Mouse (Mus musculus): ENCODE results near the gene Peli2. TPM values are rescaled to one million over a fixed set of nuclear protein-coding genes. Genes with fewer than 3 reads are reported as not detected.

Gene Peli2
- polyA plus RNA-seq, 1 experiment = not detected

- no peak overlapping the region for H3K4me3 ChIP-seq (ENCODE audit: insufficient read depth, low read depth, low read length)
- TF ChIP-seq CTCF (IDR thresholded peaks at IDR 0.05; ENCODE audit: insufficient read depth, low read depth, low read length) = no peak
- no peak for TF ChIP-seq POLR2A (IDR thresholded peaks at IDR 0.05; ENCODE audit: insufficient read depth, low read depth, low read length)
- 93% methylated on average over 4 of the region's 4 CpGs for WGBS
- peak overlapping the region; percentile 85 for H3K27ac ChIP-seq (ENCODE audit: insufficient read depth, low read depth, low read length)
- peaks cover 13% of the 10 kb centered on the region for H3K4me1 ChIP-seq (ENCODE audit: control insufficient read depth, insufficient read depth, low read length)
Measured at GRCm38 (mm10) chr14:48287581-48287980, 167.0 kb downstream of the Peli2 start.

- 19% methylated on average over 2 of the region's 2 CpGs for whole genome bisulfite sequencing
- Histone ChIP-seq H3K4me1 (ENCODE audit: control insufficient read depth, insufficient read depth, low read length) (peaks cover 13% of the 10 kb centered on the region), H3K4me3 (ENCODE audit: insufficient read depth, low read depth, low read length) (no peak overlapping the region), H3K27ac (ENCODE audit: insufficient read depth, low read depth, low read length) (peak overlapping the region; percentile 85)
- TF ChIP-seq CTCF (IDR thresholded peaks at IDR 0.05; ENCODE audit: insufficient read depth, low read depth, low read length) (no peak), POLR2A (IDR thresholded peaks at IDR 0.05; ENCODE audit: insufficient read depth, low read depth, low read length) (no peak)
Measured at GRCm38 (mm10) chr14:48288600-48288999, 168.0 kb downstream of the Peli2 start.

- 76% methylated on average over 10 of the region's 10 CpGs for WGBS
- H3K4me3 ChIP-seq (ENCODE audit: insufficient read depth, low read depth, low read length) = no peak overlapping the region
- H3K4me1 ChIP-seq (ENCODE audit: control insufficient read depth, insufficient read depth, low read length) = peaks cover 15% of the 10 kb centered on the region
- 0 out of 2 replicates have a peak overlapping the region, but pooled peaks have one; percentile 27 for H3K27ac ChIP-seq (ENCODE audit: insufficient read depth, low read depth, low read length)
- TF ChIP-seq CTCF (IDR thresholded peaks at IDR 0.05; ENCODE audit: insufficient read depth, low read depth, low read length) = no peak
- TF ChIP-seq POLR2A (IDR thresholded peaks at IDR 0.05; ENCODE audit: insufficient read depth, low read depth, low read length) = no peak
Measured at GRCm38 (mm10) chr14:48289602-48290599, 169.3 kb downstream of the Peli2 start.

GRCm38 (mm10) chr14:48293498-48293897, 172.9 kb downstream of the Peli2 start:
- Histone ChIP-seq H3K4me1 (ENCODE audit: control insufficient read depth, insufficient read depth, low read length) (peaks cover 26% of the 10 kb centered on the region), H3K27ac (ENCODE audit: insufficient read depth, low read depth, low read length) (no peak overlapping the region; the same call in 1 of the 2 replicates), H3K4me3 (ENCODE audit: insufficient read depth, low read depth, low read length) (no peak overlapping the region)
- 48% methylated on average over 7 of the region's 7 CpGs for WGBS
- TF ChIP-seq CTCF (IDR thresholded peaks at IDR 0.05; ENCODE audit: insufficient read depth, low read depth, low read length) (no peak), POLR2A (IDR thresholded peaks at IDR 0.05; ENCODE audit: insufficient read depth, low read depth, low read length) (no peak)

GRCm38 (mm10) chr14:48295410-48295809, 174.8 kb downstream of the Peli2 start:
- 28% methylated on average over 5 of the region's 5 CpGs for WGBS

GRCm38 (mm10) chr14:48295815-48296271, 175.2 kb downstream of the Peli2 start:
- TF ChIP-seq POLR2A (IDR thresholded peaks at IDR 0.05; ENCODE audit: insufficient read depth, low read depth, low read length) = no peak
- no peak for TF ChIP-seq CTCF (IDR thresholded peaks at IDR 0.05; ENCODE audit: insufficient read depth, low read depth, low read length)
- WGBS = 4% methylated on average over 7 of the region's 7 CpGs
- Histone ChIP-seq H3K4me1 (ENCODE audit: control insufficient read depth, insufficient read depth, low read length) (peaks cover 20% of the 10 kb centered on the region), H3K4me3 (ENCODE audit: insufficient read depth, low read depth, low read length) (no peak overlapping the region), H3K27ac (ENCODE audit: insufficient read depth, low read depth, low read length) (peak overlapping the region; percentile 55)

More at GRCm38 (mm10) chr14:48295410-48295809, 174.8 kb downstream of the Peli2 start:
- peaks cover 20% of the 10 kb centered on the region for H3K4me1 ChIP-seq (ENCODE audit: control insufficient read depth, insufficient read depth, low read length)
- TF ChIP-seq POLR2A (IDR thresholded peaks at IDR 0.05; ENCODE audit: insufficient read depth, low read depth, low read length) = no peak
- TF ChIP-seq CTCF (IDR thresholded peaks at IDR 0.05; ENCODE audit: insufficient read depth, low read depth, low read length) = no peak
- H3K27ac ChIP-seq (ENCODE audit: insufficient read depth, low read depth, low read length) = peak overlapping the region; percentile 55
- no peak overlapping the region for H3K4me3 ChIP-seq (ENCODE audit: insufficient read depth, low read depth, low read length)

- no peak for TF ChIP-seq CTCF (IDR thresholded peaks at IDR 0.05; ENCODE audit: insufficient read depth, low read depth, low read length)
- TF ChIP-seq POLR2A (IDR thresholded peaks at IDR 0.05; ENCODE audit: insufficient read depth, low read depth, low read length) = no peak
- no peak overlapping the region for H3K27ac ChIP-seq (ENCODE audit: insufficient read depth, low read depth, low read length)
- 95% methylated on average over 1 of the region's 1 CpGs for WGBS
Measured at GRCm38 (mm10) chr14:48296820-48297219, 176.2 kb downstream of the Peli2 start.

GRCm38 (mm10) chr14:48302471-48303186, 182.0 kb downstream of the Peli2 start:
- peak overlapping the region; percentile 77 for H3K27ac ChIP-seq (ENCODE audit: insufficient read depth, low read depth, low read length)
- TF ChIP-seq POLR2A (IDR thresholded peaks at IDR 0.05; ENCODE audit: insufficient read depth, low read depth, low read length) = 0 out of 2 replicates have a peak, but pooled peaks have one; percentile 19
- no peak for TF ChIP-seq CTCF (IDR thresholded peaks at IDR 0.05; ENCODE audit: insufficient read depth, low read depth, low read length)
- no peak overlapping the region for H3K4me3 ChIP-seq (ENCODE audit: insufficient read depth, low read depth, low read length)
- 62% methylated on average over 10 of the region's 10 CpGs for whole genome bisulfite sequencing
- peaks cover 17% of the 10 kb centered on the region for H3K4me1 ChIP-seq (ENCODE audit: control insufficient read depth, insufficient read depth, low read length)

More at GRCm38 (mm10) chr14:48296820-48297219, 176.2 kb downstream of the Peli2 start:
- peaks cover 20% of the 10 kb centered on the region for H3K4me1 ChIP-seq (ENCODE audit: control insufficient read depth, insufficient read depth, low read length)
- H3K4me3 ChIP-seq (ENCODE audit: insufficient read depth, low read depth, low read length) = no peak overlapping the region

All from olfactory bulb, adult 2 months (tissue).